Mouse (Mus musculus) MEL (cell line): ENCODE data around the gene Map3k12. TPM values are rescaled to one million over a fixed set of nuclear protein-coding genes. Genes with fewer than 3 reads are reported as not detected.
A peak's percentile ranks its signal among the peaks of the same experiment; 100 is the strongest.

Experiments used
- DNase-seq: peaks from one replicate; pipeline ENCODE4 v3.0.0; 2011; ENCODE audit warnings: low read depth, low spot score
- H3K27ac ChIP-seq: 2 replicates; pipeline ENCODE4 v1.5.1; 2012; ENCODE audit warnings: low read depth, mild to moderate bottlenecking, control low read depth, low read length, moderate library complexity; ENCODE audit not compliant: control insufficient read depth
- H3K27me3 ChIP-seq, 2 experiments: fragments of 150-350 bp in 1 of 2; sonication (generic) in 1 of 2; 2 replicates each; pipeline ENCODE4 v1.6.1; 2012; ENCODE audit warnings: low read length in 2 of 2, mild to moderate bottlenecking in 2 of 2, improper control_type of control experiment in 1 of 2, moderate library complexity in 1 of 2; ENCODE audit not compliant: insufficient read depth in 2 of 2, control insufficient read depth in 1 of 2
- H3K36me3 ChIP-seq, 2 experiments: 2 replicates each; pipeline ENCODE4 v1.6.1; 2012 to 2014; ENCODE audit warnings: low read length in 2 of 2, improper control_type of control experiment in 1 of 2, inconsistent platforms in 1 of 2, mild to moderate bottlenecking in 1 of 2; ENCODE audit not compliant: insufficient read depth in 2 of 2, control insufficient read depth in 1 of 2
- H3K4me1 ChIP-seq, 2 experiments: fragments of 150-350 bp in 1 of 2; sonication (generic) in 1 of 2; 2 replicates each; pipeline ENCODE4 v1.6.1; 2012; ENCODE audit warnings: low read length in 2 of 2, improper control_type of control experiment in 1 of 2, mild to moderate bottlenecking in 1 of 2; ENCODE audit not compliant: insufficient read depth in 2 of 2, control insufficient read depth in 1 of 2
- H3K4me3 ChIP-seq, 2 experiments: fragments of 150-350 bp in 1 of 2; sonication (generic) in 1 of 2; 2 replicates each; pipeline ENCODE4 v1.5.1; 2012; ENCODE audit warnings: low read depth in 2 of 2, low read length in 2 of 2, mild to moderate bottlenecking in 2 of 2, moderate library complexity in 2 of 2, control low read depth in 1 of 2, improper control_type of control experiment in 1 of 2; ENCODE audit not compliant: control insufficient read depth in 1 of 2, insufficient read depth in 1 of 2
- H3K79me2 ChIP-seq: 2 replicates; pipeline ENCODE4 v1.6.1; 2012; ENCODE audit warnings: mild to moderate bottlenecking, low read length, moderate library complexity; ENCODE audit not compliant: control insufficient read depth, poor library complexity, insufficient read depth
- H3K9ac ChIP-seq: 2 replicates; pipeline ENCODE4 v1.6.1; 2012; ENCODE audit warnings: low read depth, mild to moderate bottlenecking, control low read depth, low read length, moderate library complexity; ENCODE audit not compliant: control insufficient read depth, poor library complexity, severe bottlenecking
- H3K9me3 ChIP-seq: fragments of 150-350 bp; sonication (generic); replicated peaks from 2 replicates; pipeline ENCODE4 v1.6.1; 2012; ENCODE audit warnings: mild to moderate bottlenecking, low read length, improper control_type of control experiment, moderate library complexity; ENCODE audit not compliant: insufficient read depth
- BHLHE40 ChIP-seq: IDR thresholded peaks from 2 replicates; pipeline ENCODE4 v1.6.1; 2012; ENCODE audit warnings: low read depth, mild to moderate bottlenecking, inconsistent platforms, low read length, improper control_type of control experiment, borderline replicate concordance
- CHD1 ChIP-seq: IDR thresholded peaks from 2 replicates; pipeline ENCODE4 v1.6.1; 2012; ENCODE audit warnings: low read depth, mild to moderate bottlenecking, inconsistent platforms, low read length, improper control_type of control experiment
- CTCF ChIP-seq, 3 experiments: IDR thresholded peaks in 2 of 3; conservative IDR thresholded peaks in 1 of 3; 2 replicates each; pipeline ENCODE4 v1.5.1; 2011 to 2012; ENCODE audit warnings: low read length in 3 of 3, low read depth in 2 of 3, mild to moderate bottlenecking in 2 of 3, improper control_type of control experiment in 1 of 3, inconsistent platforms in 1 of 3, mixed read lengths in 1 of 3, moderate library complexity in 1 of 3; ENCODE audit not compliant: control insufficient read depth in 1 of 3, insufficient read depth in 1 of 3, poor library complexity in 1 of 3, severe bottlenecking in 1 of 3
- ELF1 ChIP-seq: IDR thresholded peaks from 2 replicates; pipeline ENCODE4 v1.6.1; 2014; ENCODE audit warnings: low read depth, mild to moderate bottlenecking, inconsistent platforms, low read length, improper control_type of control experiment, moderate library complexity
- EP300 ChIP-seq, 2 experiments: IDR thresholded peaks; 2 replicates each; pipeline ENCODE4 v1.6.1; 2011; ENCODE audit warnings: improper control_type of control experiment in 2 of 2, low read length in 2 of 2, low read depth in 1 of 2, mild to moderate bottlenecking in 1 of 2
- ETS1 ChIP-seq: IDR thresholded peaks from 2 replicates; pipeline ENCODE4 v1.6.1; 2012; ENCODE audit warnings: low read depth, mild to moderate bottlenecking, inconsistent platforms, low read length, improper control_type of control experiment, moderate library complexity
- GABPA ChIP-seq: IDR thresholded peaks from 2 replicates; pipeline ENCODE4 v1.6.1; 2012; ENCODE audit warnings: low read depth, mild to moderate bottlenecking, inconsistent platforms, low read length, improper control_type of control experiment, moderate library complexity
- GATA1 ChIP-seq: IDR thresholded peaks from 2 replicates; pipeline ENCODE4 v1.6.1; 2011; ENCODE audit warnings: low read depth, low read length, improper control_type of control experiment
- HCFC1 ChIP-seq: IDR thresholded peaks from 2 replicates; pipeline ENCODE4 v1.6.1; 2012; ENCODE audit warnings: low read depth, mild to moderate bottlenecking, inconsistent platforms, low read length, improper control_type of control experiment, moderate library complexity
- JUND ChIP-seq: IDR thresholded peaks from 2 replicates; pipeline ENCODE4 v1.6.1; 2011; ENCODE audit warnings: low read depth, mild to moderate bottlenecking, improper control_type of control experiment, low read length
- KAT2A ChIP-seq: conservative IDR thresholded peaks from 2 replicates; pipeline ENCODE4 v1.6.1; 2012; ENCODE audit warnings: low read depth, low read length, improper control_type of control experiment, inconsistent platforms
- MAX ChIP-seq: IDR thresholded peaks from 2 replicates; pipeline ENCODE4 v1.6.1; 2011; ENCODE audit warnings: low read length, improper control_type of control experiment
- MAZ ChIP-seq: IDR thresholded peaks from 2 replicates; pipeline ENCODE4 v1.6.1; 2012; ENCODE audit warnings: low read depth, mild to moderate bottlenecking, inconsistent platforms, low read length, improper control_type of control experiment
- MEF2A ChIP-seq: IDR thresholded peaks from 2 replicates; pipeline ENCODE4 v1.6.1; 2014; ENCODE audit warnings: low read depth, mild to moderate bottlenecking, inconsistent platforms, low read length, improper control_type of control experiment; ENCODE audit not compliant: poor library complexity, insufficient replicate concordance, severe bottlenecking; ENCODE audit errors: extremely low read depth
- MXI1 ChIP-seq: IDR thresholded peaks from 2 replicates; pipeline ENCODE4 v1.6.1; 2011; ENCODE audit warnings: mild to moderate bottlenecking, low read depth, low read length, improper control_type of control experiment
- MYC ChIP-seq: IDR thresholded peaks from 2 replicates; pipeline ENCODE4 v1.6.1; 2011; ENCODE audit warnings: low read depth, mild to moderate bottlenecking, low read length, improper control_type of control experiment, moderate library complexity
- NELFE ChIP-seq: IDR thresholded peaks from 2 replicates; pipeline ENCODE4 v1.6.1; 2011; ENCODE audit warnings: low read depth, low read length, improper control_type of control experiment
- POLR2A ChIP-seq, 2 experiments: IDR thresholded peaks; 2 replicates each; pipeline ENCODE4 v1.6.1; 2011 to 2012; ENCODE audit warnings: low read length in 2 of 2, mild to moderate bottlenecking in 2 of 2, control low read depth in 1 of 2, improper control_type of control experiment in 1 of 2, low read depth in 1 of 2, moderate library complexity in 1 of 2; ENCODE audit not compliant: control insufficient read depth in 1 of 2, insufficient read depth in 1 of 2, poor library complexity in 1 of 2
- POLR2AphosphoS2 ChIP-seq: IDR thresholded peaks from 2 replicates; pipeline ENCODE4 v1.6.1; 2011; ENCODE audit warnings: low read length, improper control_type of control experiment
- POLR2AphosphoS5 ChIP-seq: IDR thresholded peaks from 2 replicates; pipeline ENCODE4 v1.6.1; 2012; ENCODE audit warnings: low read depth, borderline replicate concordance, mild to moderate bottlenecking, inconsistent platforms, low read length, moderate library complexity, mixed read lengths
- RAD21 ChIP-seq: IDR thresholded peaks from 2 replicates; pipeline ENCODE4 v1.6.1; 2011; ENCODE audit warnings: mild to moderate bottlenecking, low read depth, low read length, improper control_type of control experiment
- RCOR1 ChIP-seq: IDR thresholded peaks from 2 replicates; pipeline ENCODE4 v1.6.1; 2012; ENCODE audit warnings: low read depth, mild to moderate bottlenecking, inconsistent platforms, low read length, improper control_type of control experiment
- SIN3A ChIP-seq: IDR thresholded peaks from 2 replicates; pipeline ENCODE4 v1.6.1; 2012; ENCODE audit warnings: low read length, improper control_type of control experiment, inconsistent platforms
- TAL1 ChIP-seq: IDR thresholded peaks from 2 replicates; pipeline ENCODE4 v1.6.1; 2012; ENCODE audit warnings: mild to moderate bottlenecking, inconsistent platforms, low read length, moderate library complexity, mixed read lengths
- TBP ChIP-seq: IDR thresholded peaks from 2 replicates; pipeline ENCODE4 v1.8.0; 2011; ENCODE audit warnings: low read depth, low read length, improper control_type of control experiment
- TCF12 ChIP-seq: IDR thresholded peaks from 2 replicates; pipeline ENCODE4 v1.6.1; 2014; ENCODE audit warnings: low read depth, mild to moderate bottlenecking, inconsistent platforms, low read length, improper control_type of control experiment, moderate library complexity
- UBTF ChIP-seq: IDR thresholded peaks from 2 replicates; pipeline ENCODE4 v1.6.1; 2012; ENCODE audit warnings: low read depth, mild to moderate bottlenecking, inconsistent platforms, low read length, improper control_type of control experiment, moderate library complexity, borderline replicate concordance; ENCODE audit not compliant: insufficient read depth
- USF2 ChIP-seq, 2 experiments: IDR thresholded peaks; 2 replicates each; pipeline ENCODE4 v1.6.1; 2011 to 2012; ENCODE audit warnings: improper control_type of control experiment in 2 of 2, low read length in 2 of 2, borderline replicate concordance in 1 of 2, inconsistent platforms in 1 of 2, low read depth in 1 of 2, mild to moderate bottlenecking in 1 of 2; ENCODE audit not compliant: insufficient read depth in 1 of 2
- ZC3H11A ChIP-seq: IDR thresholded peaks from 2 replicates; pipeline ENCODE4 v1.6.1; 2012; ENCODE audit warnings: low read depth, mild to moderate bottlenecking, inconsistent platforms, low read length, improper control_type of control experiment
- ZKSCAN1 ChIP-seq: IDR thresholded peaks from 2 replicates; pipeline ENCODE4 v1.6.1; 2012; ENCODE audit warnings: low read depth, mild to moderate bottlenecking, inconsistent platforms, low read length, improper control_type of control experiment, moderate library complexity
- ZMIZ1 ChIP-seq: IDR thresholded peaks from 2 replicates; pipeline ENCODE4 v1.6.1; 2012; ENCODE audit warnings: low read depth, mild to moderate bottlenecking, inconsistent platforms, low read length, improper control_type of control experiment, moderate library complexity
- polyA plus RNA-seq, 2 experiments: library from polyadenylated mRNA; stranded (reverse) in 1 of 2; unstranded in 1 of 2; fragments of >175 nt in 1 of 2; fragments of >200 nt in 1 of 2; gene quantifications; 2 replicates each; pipeline versions ENCODE4 v1.2.1 to v1.2.4; 2012; ENCODE audit warnings: low replicate concordance in 2 of 2, low read depth in 1 of 2; ENCODE audit not compliant: insufficient read length in 2 of 2, insufficient read depth in 1 of 2, missing spikeins in 1 of 2
- total RNA-seq: library from RNA; depleted of rRNA; stranded (reverse); fragments of 300-350 nt; gene quantifications from 2 replicates; pipeline ENCODE4 v1.2.3, GENCODE M21; 2012

Map3k12 gene
- total and polyA plus RNA-seq, 3 experiments: 1.7 to 2.8 TPM; not detected in 1

DNA sequence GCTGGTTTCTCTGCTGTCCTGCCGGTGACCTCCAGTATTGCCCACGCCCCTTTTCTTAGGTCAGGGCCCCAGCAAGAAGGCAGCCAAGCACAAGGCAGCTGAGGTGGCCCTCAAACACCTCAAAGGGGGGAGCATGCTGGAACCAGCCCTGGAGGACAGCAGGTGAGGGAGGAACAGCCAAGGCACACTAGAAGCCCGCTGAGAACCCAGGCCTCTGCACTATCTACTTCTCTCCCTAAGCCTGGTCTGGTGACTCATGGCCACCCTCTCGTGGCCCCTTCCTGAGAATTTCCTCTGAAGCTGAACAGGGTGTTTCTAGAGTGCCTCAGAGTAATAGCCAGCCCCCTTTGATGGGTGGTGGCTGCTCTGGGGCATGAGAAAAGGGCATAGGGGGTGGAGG lies 3.6 kb upstream of the Map3k12 start (continued):
- no peak for TF ChIP-seq GABPA
- no peak for TF ChIP-seq CHD1

DNA sequence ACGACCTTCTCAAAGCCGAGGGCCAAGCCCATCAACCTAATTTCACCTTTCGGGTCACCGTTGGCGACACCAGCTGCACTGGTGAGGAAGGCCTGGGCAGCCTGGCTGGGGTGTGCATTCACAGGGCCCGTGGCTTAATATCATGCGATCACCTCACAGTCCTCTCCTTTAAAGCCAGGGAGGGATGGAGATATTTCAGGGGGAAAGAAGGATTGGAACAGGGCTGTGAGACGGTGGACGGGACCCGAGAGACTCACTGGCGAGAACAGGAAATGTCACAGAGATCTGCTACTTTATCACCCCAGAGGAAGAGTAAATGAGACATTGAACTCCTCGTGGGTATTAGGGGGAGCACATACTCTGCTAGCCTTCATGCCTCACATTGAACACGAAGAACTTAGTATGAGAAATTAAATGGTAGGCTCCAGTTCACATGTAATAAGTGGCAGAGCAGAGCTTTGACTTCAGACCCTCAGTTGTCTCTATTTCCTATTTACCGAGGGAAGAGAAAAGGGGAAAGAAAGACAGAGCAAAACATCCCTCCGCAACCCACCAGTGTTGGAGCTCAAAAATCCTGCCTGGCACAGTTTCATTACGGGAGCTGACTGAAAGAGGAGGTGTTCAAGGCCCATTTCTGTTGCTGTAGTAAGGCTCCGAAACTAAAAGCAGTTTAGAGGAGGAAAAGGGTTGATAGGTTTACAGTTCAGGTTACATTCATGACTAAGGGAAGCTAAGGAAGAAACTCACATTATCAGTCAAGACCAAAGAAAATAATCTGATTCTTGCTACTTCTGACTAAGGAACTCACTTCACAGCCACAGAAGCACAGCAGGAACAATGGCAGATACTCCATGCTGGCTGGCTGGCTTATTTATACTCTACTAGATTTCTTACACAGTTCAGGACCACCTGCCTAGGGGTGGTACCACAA lies 2.6 kb upstream of the Map3k12 start:
- peaks cover 5 to 20% of the 10 kb centered on the region in 2 experiments; a peak in 3 of 4 replicates for H3K4me1 ChIP-seq

More for the DNA sequence above, 2.6 kb upstream of the Map3k12 start:
- Histone ChIP-seq H3K36me3 (peaks cover 0 to 16% of the 10 kb centered on the region in 2 experiments; a peak in 2 of 4 replicates), H3K9me3 (no peaks in the 10 kb centered on the region), H3K4me3 (peak overlapping the region; percentile 67 to 80), H3K79me2 (peaks cover 17% of the 10 kb centered on the region), H3K27ac (peak overlapping the region; percentile 95), H3K27me3 (no peaks in the 10 kb centered on the region), H3K9ac (peak overlapping the region; percentile 86)
- TF ChIP-seq JUND (no peak), HCFC1 (no peak), MAX (peak; percentile 26), MAZ (peak; percentile 10; the same call in 1 of the 2 replicates), ETS1 (peak; percentile 66), CTCF (IDR thresholded peaks at IDR 0.05 in 2 of 3, conservative IDR thresholded peaks at IDR 0.05 in 1 of 3; ENCODE audit: control insufficient read depth in 1 of 3, insufficient read depth in 1 of 3, low read depth in 2 of 3, low read length in 3 of 3, poor library complexity in 1 of 3, severe bottlenecking in 1 of 3) (no peak), SIN3A (peak; percentile 38; the same call in 1 of the 2 replicates), ZC3H11A (no peak), BHLHE40 (no peak), MXI1 (peak; percentile 70), KAT2A (no peak), POLR2A (IDR thresholded peaks at IDR 0.05; ENCODE audit: control insufficient read depth in 1 of 2, insufficient read depth in 1 of 2, low read depth in 1 of 2, low read length in 2 of 2, poor library complexity in 1 of 2) (peak in 1 of 2 experiments; percentile 62; a peak in 2 of 4 replicates), ELF1 (0 out of 2 replicates have a peak, but pooled peaks have one; percentile 7), TAL1 (no peak), NELFE (peak; percentile 32; the same call in 1 of the 2 replicates), RCOR1 (no peak), ZMIZ1 (no peak), USF2 (IDR thresholded peaks at IDR 0.05; ENCODE audit: borderline replicate concordance in 1 of 2, insufficient read depth in 1 of 2, low read depth in 1 of 2, low read length in 2 of 2) (no peak), ZKSCAN1 (no peak), UBTF (no peak), TBP (peak; percentile 77; the same call in 1 of the 2 replicates), CHD1 (peak; percentile 94; the same call in 1 of the 2 replicates), RAD21 (no peak), MYC (peak; percentile 42; the same call in 1 of the 2 replicates), POLR2AphosphoS5 (no peak; the same call in 1 of the 2 replicates), POLR2AphosphoS2 (peak; percentile 43; the same call in 1 of the 2 replicates), TCF12 (no peak), GABPA (no peak), EP300 (IDR thresholded peaks at IDR 0.05; ENCODE audit: low read depth in 1 of 2, low read length in 2 of 2) (peak in 1 of 2 experiments; percentile 82; a peak in 3 of 4 replicates), MEF2A (no peak), GATA1 (peak; percentile 87)
- peak; percentile 83 for DNase-seq
